Mouse (Mus musculus) cerebellum, postnatal 25 days (tissue): ENCODE data around the gene Sh2d3c.
A peak's percentile ranks its signal among the peaks of the same experiment; 100 is the strongest.

ENCODE experiments used
- DNase-seq, 2 experiments: peaks; one replicate each; pipeline ENCODE4 v3.0.0; 2021; ENCODE audit warnings: mixed read lengths in 2 of 2

Gene Sh2d3c

GRCm38 (mm10) chr2:32720681-32721229, at the start of gene Sh2d3c:
Gene Sh2d3c, plus strand, starts transcription at chr2:32721055.
- no peak for DNase-seq

GRCm38 (mm10) chr2:32671147-32671546, 49.7 kb upstream of the Sh2d3c start:
- no peak for DNase-seq

GRCm38 (mm10) chr2:32671907-32672595, 48.8 kb upstream of the Sh2d3c start:
- no peak for DNase-seq

DNA sequence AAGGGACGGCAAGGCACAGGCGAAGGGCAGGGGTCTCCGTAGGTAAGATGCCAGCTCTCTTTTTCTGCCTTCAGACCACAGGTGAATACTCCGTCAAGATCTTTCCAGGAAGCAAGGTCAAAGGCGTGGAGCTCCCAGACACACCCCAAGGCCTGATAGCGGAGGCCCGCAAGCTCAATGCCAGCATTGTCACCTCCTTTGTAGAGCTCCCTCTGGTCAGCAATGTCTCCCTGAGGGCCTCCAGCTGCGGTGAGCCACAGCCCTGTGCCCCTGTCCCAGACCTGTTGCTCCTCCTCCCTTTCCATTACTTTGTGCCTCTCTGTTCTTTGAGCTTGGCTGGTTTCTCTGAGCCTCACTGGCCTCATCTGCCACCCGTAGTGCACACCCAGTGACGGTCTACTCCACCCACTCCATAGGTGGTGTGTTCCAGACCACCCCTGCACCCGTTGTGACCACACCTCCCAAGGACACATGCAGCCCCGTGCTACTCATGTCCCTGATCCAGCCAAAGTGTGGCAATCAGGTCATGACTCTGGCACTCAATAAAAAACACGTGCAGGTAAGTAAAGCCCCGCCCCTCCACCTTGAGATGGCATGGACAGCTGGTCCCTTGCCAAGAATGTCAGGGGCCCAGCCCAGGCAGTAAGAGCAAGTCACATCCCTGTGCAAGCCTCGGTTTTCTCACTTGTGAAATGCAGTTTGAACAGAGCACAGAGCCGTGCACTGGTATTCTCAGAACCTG, 47.5 kb upstream of the Sh2d3c start:
- no peak for DNase-seq

- DNase-seq: no peak
Observed at GRCm38 (mm10) chr2:32676821-32677220, 44.0 kb upstream of the Sh2d3c start.

DNA sequence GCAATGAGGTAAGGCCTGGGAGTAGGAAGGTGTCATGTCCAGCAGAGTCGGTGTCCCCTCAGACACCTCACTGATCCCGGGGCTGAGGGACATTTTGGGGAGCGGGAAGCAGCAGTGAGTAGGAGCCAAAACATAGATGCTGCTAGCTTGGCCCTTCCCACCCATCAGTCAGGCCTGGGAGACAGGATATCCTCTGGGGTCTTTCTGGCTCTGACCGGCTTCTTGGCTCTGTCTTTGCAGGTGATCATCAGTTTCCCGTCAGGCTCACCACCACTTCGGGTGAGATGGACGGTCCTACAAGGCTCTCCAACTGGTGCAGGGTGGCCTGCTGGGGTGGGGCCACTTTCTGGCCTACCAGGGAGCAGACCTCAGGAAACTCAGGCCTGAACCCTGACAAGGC, 43.2 kb upstream of the Sh2d3c start:
- DNase-seq: no peak

DNA sequence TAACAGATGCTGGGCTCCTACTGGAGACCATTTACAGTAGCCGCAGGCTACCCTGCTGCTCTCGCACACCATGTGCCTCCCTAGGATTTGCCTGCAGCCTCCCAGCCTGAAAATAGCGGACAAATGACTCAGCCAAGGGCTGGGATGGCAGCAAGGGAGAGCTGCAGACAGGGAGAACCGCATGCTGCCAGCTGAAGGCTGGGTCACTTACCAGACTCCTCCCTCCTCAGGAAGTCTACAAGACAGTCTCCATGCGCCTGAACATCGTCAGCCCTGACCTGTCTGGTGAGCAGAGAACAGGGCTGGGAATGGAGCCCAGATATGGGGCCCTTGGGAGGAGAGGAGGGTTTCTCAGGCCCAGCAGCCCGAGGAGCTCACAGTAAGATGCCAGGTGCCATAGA, 40.8 kb upstream of the Sh2d3c start:
- DNase-seq: no peak

- no peak for DNase-seq
Observed at GRCm38 (mm10) chr2:32680961-32681650, 39.7 kb upstream of the Sh2d3c start.

DNA sequence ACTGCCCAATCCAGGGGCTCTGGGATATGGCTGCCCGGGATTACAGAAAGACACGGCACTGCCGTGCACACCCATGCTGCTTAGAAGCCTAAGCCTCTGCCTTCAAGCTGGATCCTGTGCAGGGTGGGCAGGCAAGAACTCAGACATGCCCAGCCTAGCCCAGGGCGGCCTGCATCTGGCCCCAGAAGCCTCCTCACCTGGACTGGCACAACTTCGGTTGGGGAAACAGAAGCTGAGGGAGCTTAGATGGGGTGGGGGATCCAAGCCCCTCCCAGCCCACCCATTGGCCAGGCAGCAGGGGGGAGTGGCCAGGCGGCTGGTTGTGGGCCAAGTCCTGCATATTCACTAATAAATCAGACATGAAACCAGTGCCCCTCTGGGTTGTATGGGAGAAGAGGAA, 39.1 kb upstream of the Sh2d3c start:
- no peak for DNase-seq

DNA sequence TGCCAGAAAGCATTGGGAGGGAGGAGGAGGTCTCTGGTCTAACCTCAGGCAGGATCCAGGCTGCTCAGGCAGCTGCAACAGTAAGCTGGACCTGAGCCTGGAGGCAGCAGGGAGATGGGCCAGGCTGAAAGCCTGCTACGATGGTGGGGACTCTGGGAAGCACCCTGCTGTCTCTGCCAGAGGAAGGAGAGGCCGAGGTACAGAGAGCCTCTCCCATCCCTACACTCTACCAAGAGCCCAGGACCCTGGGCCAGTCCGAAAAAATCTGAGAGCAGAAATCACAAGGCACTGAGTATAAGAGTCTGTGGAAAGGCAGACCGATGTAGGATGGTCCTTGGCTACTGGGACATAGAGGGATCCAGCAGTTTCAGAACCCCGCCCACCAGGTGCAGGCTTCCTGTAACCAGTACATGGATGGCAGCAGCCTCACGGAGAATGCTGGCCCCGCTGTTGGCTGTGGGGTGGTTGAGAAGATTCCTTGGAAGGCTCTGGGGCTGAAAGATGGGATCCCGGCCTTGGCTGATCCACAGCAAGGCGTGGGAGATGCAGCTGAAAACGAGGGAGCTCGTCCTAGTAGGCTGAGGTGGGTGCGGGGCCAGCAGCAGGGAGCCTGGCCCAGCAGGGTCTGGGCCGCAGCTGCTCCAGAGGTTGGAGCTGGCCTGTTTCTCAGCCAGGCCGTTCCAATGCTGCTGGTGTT, 38.0 kb upstream of the Sh2d3c start:
- no peak for DNase-seq

- no peak for DNase-seq
Observed at GRCm38 (mm10) chr2:32683701-32684100, 37.2 kb upstream of the Sh2d3c start.

DNA sequence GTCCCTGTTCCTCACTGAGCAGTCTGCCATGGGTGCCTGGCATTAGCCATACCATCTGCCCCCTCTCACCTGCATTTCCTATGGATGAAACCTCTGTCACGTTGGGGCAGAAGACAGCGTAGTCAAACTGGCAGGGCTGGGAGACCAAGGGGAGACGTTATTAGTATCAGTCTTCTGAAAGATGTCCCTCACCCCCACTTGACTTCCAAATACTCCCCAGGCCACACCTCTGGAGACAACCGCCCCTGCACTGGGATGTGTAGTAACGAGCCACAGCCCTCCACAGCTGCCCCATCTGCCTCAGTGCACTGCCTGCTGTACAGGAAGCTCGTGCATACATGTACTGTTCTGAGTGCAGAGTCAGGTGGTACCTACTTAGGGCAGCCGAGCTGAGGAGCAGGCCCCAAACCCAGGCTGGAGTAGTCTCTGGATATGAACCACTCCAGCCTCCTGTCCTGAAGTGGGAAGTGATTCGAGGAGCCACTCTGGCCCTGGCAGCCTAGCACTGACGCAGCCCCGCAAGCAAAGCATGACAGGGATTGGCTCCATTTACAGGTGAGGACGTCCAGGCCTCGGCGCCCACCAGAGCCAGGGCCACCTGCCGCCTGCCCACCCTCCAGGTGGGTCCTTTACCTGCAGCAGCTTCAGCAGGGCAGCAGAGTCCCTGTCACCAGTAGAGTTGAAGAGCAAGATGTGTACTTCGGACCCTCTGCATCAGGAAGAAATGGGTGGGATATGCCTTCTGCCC, 36.0 kb upstream of the Sh2d3c start:
- no peak for DNase-seq

- DNase-seq: no peak
Observed at GRCm38 (mm10) chr2:32685807-32686206, 35.0 kb upstream of the Sh2d3c start.

GRCm38 (mm10) chr2:32686640-32687039, 34.2 kb upstream of the Sh2d3c start:
- DNase-seq: no peak

DNA sequence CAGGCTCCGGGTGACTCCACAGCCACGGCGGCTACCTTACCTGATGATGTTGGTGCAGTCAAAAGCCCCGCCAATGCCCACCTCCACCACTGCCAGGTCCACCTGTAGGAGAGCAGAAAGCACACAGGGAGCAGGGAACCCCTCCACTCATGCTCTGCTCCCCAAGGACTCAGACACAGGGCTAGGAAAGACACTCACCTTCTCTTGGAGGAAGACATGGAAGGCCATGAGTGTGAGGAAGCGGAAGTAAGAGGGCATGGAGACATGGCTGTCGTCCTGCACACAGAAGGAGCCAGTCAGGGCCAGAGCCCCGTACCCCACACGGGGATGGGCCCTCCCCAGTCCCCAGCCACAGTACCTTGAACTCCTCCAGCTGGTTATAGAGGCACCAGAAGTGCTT, 33.3 kb upstream of the Sh2d3c start:
- no peak for DNase-seq

DNA sequence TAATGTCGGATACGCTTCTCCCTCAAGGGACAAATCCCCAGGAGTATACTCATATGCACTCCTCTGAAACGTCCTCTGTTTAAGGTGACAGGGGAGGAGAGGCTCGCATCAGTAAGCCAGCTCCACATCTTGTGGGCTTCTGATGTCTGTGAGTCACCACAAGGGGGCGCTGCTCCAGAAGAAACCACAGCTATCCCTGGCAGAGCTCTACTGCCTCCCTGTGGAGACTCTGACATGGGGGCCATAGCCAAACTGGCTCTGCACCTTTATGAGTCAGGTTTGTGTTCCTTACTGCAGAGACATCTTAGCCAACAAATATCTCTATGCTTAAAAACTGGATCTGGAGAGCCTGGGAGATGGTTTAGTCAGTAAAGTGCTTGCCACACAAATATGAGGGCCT, 31.4 kb upstream of the Sh2d3c start:
- peak; percentile 91 to 94 for DNase-seq

- DNase-seq: no peak
Observed at GRCm38 (mm10) chr2:32691041-32691440, 29.8 kb upstream of the Sh2d3c start.

DNA sequence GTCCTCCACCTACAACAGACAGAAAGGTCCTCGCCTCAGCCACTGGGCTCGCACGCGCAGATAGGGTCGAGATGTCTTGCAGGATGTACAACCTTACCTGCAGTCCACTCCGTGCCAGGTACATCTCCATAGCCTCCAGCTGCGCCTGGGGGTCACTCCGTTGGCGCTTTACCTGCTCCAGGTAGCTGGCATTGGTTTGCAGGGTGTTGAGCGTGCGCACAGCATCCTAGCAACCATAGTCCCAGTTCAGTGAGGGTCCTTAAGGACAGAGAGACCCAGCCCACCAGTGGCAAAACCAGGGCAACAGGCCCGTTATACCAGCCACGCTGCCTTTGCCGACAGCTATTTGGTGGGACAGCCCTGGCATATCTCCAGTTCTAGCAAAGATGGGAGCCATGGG, 28.4 kb upstream of the Sh2d3c start:
- no peak for DNase-seq

DNA sequence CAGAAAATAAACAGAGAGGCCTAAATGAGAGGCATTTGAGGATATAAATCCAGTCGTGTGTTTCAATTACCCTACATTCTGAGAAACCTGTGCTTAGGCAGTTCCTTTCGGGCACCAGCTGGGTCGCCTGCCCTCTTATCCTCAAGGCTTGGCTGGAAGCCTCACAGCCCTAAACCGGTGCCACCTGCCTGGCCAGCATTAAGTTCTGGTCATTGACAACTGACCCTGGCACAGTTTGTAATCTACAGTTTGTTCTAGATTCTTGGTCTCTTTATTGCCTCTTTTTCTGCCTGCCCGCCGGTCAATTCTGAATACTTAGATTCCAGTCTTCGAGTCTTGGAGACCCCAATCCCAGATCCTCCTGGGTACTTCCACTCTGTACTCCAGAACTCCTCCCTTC, 27.6 kb upstream of the Sh2d3c start:
- peak in 1 of 2 experiments; percentile 43 for DNase-seq

- peak; percentile 95 to 97 for DNase-seq
Observed at GRCm38 (mm10) chr2:32693823-32694411, 26.9 kb upstream of the Sh2d3c start.

DNA sequence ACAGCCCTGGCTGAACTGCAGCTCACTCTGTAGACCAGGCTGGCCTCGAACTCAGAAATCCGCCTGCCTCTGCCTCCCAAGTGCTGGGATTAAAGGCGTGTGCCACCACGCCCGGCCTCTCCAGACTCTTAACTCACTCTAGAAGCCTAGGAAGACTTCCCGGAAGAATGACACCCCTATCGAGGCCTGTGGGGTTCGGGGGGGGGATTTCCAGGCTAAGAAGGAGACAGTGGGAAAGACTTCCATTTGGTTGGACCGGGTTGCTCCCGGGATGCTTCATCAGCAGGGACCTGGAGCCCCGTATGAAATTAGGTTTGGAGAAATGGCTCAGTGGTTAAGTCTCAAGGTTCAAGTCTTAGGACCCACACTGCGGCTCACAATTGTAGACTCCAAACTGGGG, 26.2 kb upstream of the Sh2d3c start:
- no peak for DNase-seq

GRCm38 (mm10) chr2:32699680-32700079, 21.2 kb upstream of the Sh2d3c start:
- no peak for DNase-seq
